Mouse (Mus musculus) subcutaneous adipose tissue, adult 2 months (tissue): ENCODE measurements around the gene Kat5. TPM values are rescaled to one million over a fixed set of nuclear protein-coding genes. Genes with fewer than 3 reads are reported as not detected.

Experiments used
- polyA plus RNA-seq: library from polyadenylated mRNA; depleted of rRNA; stranded (reverse); fragments of >200 nt; gene quantifications from 2 replicates; pipeline ENCODE4 v1.2.3, GENCODE M21; 2012; ENCODE audit warnings: low replicate concordance; rRNA removed

The Kat5 gene
- 41.6 and 73.9 TPM in 2 replicates for polyA plus RNA-seq

DNA sequence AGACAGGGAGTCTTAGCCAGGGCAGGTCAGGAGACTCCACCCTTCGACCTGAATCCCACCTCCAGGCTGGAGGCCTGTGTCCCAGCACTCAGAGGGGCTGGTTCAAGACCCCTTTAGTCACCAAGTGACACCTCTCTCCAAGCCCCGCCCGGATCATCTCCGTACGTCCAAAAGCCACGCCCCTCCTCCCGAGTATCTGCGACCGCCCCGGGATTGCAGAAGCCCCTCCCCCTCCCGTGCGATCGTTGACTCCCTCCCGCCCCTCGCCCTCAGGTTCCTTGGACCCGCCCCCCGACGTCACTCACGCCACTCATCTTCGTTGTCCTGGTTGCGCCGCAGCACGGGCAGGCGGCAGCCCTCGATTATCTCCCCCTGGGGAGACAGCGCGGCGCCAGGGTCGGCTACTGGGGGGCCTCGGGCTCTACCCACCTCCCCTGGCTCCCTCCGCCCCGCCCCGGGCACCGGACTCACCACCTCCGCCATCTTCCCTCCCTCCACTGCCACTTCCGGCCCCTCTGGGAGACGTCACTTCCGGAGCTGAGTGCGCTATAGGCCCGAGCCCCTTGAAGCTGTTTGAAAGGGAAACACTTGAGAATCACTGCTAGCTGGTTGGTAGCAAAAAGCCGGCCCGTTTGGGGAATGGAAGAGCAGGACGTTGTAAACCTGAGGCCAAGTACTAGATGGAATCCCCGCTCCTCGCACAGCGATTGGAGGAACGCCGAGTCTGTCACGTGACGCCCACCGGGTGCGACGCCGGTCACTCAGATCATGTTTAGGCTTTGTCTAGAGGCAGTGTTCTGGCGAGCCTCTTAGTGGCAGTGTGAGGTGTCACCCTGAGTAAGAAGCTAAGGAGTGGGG is at the start of gene Kat5:
Gene Kat5 (minus strand): TSS at position 691 of the 858 bp plus-strand sequence.

DNA sequence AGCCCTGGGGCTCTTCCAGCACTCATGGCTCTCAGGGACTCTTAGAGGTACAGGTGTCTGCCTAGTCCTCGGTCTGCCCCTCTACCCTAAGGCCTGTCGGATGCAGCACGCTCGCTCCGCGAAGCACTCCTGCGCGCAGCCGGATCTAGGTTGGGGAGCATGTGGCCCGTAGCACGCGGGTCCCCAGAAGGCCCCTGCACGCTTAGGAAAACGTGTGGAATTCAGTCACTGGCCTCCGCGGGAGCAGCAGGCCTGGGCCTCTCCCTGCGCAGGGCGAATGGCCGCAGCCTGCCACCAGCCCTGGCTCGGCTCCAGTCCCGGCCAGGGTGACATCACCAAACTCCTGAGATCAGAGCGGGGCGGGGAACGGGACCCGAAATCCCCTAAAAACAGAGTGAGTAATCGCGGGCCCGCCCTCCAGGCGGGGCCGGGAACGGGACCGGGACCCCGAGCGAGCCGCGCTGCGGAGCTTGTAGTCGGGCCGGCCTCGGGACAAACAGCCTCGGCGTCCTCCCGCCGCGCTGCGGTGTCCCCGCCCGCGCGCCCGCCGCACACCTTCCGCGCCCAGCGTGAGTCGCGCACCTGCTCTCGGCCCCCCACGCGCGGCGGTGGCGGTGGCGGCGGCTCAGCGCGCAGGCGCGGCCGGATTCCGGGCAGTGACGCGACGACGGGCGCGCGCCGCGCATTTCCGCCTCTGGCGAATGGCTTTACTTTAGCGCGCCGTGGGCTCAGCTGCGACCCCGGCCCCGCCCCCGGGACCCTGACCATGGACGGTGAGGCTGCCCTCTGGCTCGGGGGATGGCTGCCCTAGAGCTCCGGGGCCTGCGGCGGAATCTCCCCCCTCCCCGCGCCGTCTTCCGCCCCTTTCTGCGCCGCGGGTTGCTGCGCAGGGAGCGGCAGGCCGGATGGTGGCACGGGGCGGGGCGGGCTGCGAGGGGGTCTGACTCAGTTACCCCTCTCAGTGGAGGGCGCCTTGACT is 27.3 kb upstream of the Kat5 start, which contains the start of gene Rela:
Gene Rela (plus strand): TSS at position 415 of the 979 bp plus-strand sequence.

DNA sequence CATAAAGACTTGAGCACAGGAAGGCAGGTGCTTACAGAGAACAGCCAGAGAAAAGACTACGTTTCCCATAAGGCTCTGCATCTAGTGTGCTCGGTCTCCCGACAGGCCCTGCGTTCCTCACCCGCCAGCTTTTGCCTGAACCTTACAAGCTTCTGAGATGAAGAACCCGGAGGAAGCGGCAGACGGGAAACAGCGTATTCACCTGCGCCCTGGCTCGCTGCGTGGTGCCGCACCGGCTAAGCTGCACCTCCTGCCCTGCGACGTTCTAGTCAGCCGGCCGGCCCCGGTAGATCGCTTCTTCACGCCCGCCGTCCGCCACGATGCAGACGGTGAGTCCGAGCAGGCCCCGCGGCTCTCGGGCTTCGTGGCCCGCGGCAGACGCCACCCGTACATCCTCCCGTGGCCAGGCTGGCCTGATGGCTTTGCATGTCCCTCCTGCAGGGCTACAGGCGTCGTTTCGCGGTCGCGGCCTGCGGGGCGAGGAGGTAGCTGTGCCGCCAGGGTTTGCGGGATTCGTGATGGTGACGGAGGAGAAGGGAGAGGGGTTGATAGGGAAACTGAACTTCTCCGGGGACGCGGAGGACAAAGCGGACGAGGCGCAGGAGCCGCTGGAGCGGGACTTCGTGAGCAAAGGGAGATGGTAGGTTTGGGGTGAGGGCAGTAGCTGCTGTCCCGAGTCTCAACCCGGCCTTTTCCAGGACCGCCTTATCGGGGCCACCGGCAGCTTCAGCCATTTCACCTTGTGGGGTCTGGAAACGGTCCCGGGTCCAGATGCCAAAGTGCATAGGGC is 8.1 kb downstream of the Kat5 start, which contains the start of gene Rnaseh2c:
Gene Rnaseh2c (plus strand): TSS at position 122 of the 790 bp plus-strand sequence.

DNA sequence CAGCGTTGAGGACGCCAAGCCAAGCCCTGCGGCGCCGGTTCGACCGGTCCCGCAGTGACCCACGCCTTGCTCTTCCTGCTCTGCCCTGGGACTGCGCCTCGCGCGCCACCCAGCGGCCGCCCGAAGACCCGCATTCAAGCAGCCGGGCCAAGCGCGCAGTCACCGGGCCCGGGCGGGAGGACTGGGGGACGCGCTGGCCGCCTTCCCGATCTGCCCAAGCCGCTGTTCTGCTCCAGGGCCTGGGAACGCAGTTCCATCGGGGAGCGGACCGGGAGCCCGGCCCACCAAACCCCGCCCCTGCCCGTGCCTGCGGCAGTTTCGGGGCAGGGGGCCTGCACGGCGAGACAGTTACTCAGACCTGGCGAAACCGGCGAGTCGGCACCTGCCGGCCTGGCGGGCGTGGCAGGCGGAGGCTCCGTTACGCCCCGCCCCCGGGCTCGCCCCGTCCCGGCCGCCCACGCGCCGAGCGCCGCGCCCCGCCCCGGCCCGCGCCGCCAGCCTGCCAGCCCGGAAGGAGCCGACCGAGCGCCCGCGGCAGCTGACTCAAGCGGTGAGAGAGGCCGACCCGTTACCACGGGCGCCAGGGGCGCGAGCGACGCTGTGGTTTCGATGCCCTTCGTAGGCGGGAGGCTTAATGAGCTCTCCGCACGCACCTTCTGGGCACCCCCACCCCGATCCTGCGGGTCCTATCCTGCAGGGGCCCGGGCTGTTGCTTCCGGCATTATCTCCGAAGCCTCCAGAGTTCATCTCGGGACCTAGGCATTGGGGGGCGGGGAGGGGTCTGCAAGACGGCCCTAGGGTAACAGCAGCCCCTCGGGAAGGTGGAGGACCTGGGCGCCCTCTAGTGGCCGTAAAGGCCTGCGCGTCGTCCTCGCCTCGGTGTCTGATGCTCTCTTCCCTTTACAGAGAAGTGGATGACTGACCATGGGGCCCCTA is 42.2 kb downstream of the Kat5 start, which contains the start of gene Ap5b1:
Gene Ap5b1 (plus strand): TSS at position 492 of the 936 bp plus-strand sequence.

DNA sequence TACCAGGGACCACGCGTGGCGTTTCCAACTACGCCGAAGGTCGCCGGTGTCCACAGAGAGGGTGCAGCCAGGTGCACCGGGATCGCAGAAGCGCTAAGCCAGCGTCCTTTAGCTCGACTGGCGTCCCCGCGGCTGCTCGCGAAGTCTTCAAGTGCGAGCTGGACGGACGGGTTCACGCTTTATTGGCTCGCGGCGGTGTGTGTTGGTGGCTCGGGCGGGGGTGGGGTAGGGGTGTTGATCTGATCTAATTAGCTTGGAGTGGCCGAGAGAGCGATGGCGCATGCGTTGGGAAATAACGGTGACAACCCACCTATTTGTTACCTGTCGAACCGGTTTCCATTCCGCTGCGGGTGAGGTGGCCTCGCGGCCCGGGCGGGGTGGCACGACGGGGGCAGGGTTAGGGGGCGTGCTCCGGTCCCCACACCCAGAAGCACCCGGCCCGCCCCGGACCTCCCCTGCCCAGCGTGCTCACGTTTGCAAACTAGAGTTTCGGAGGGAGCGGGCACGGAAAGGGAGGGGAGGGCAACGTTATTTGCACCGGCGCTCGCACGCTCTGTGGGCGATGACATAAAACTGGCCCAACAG is 49.5 kb downstream of the Kat5 start, which contains the start of gene Ovol1:
Gene Ovol1 (minus strand): TSS at position 190 of the 585 bp plus-strand sequence.

Other genes starting within 250 kb of the Kat5 start
- gene Eif1ad, start 243.5 kb downstream of the Kat5 start, polyA plus RNA-seq, result 17.1 and 26.5 TPM in 2 replicates
- gene Banf1, start 243.1 kb downstream of the Kat5 start, polyA plus RNA-seq, result 111 and 157 TPM in 2 replicates
- gene Sart1, start 221.5 kb downstream of the Kat5 start, polyA plus RNA-seq, result 19.3 and 31.1 TPM in 2 replicates
- not detected in 2 replicates for gene Tsga10ip, start 207.7 kb downstream of the Kat5 start, polyA plus RNA-seq
- 143 and 150 TPM in 2 replicates for gene Drap1, start 185.3 kb downstream of the Kat5 start, polyA plus RNA-seq
- 87.8 and 92.8 TPM in 2 replicates for gene AI837181, start 185.1 kb downstream of the Kat5 start, polyA plus RNA-seq
- gene Fosl1, start 162.7 kb downstream of the Kat5 start, polyA plus RNA-seq, result 0.20 and 0.91 TPM in 2 replicates
- 7.7 and 13.9 TPM in 2 replicates for gene Ccdc85b, start 152.3 kb downstream of the Kat5 start, polyA plus RNA-seq
- 121 and 164 TPM in 2 replicates for gene Fibp, start 149.6 kb downstream of the Kat5 start, polyA plus RNA-seq
- 3.3 and 9.7 TPM in 2 replicates for gene Ctsw, start 141.7 kb downstream of the Kat5 start, polyA plus RNA-seq
- gene Efemp2, start 136.3 kb downstream of the Kat5 start, polyA plus RNA-seq, result 75.7 and 232 TPM in 2 replicates
- 34.1 and 53.2 TPM in 2 replicates for gene Mus81, start 121.8 kb downstream of the Kat5 start, polyA plus RNA-seq
- gene Cfl1, start 119.8 kb downstream of the Kat5 start, polyA plus RNA-seq, result 582 and 661 TPM in 2 replicates
- 1.7 and 2.2 TPM in 2 replicates for gene 1700020D05Rik, start 106.5 kb downstream of the Kat5 start, polyA plus RNA-seq
- 19.9 and 27.1 TPM in 2 replicates for gene Snx32, start 99.7 kb downstream of the Kat5 start, polyA plus RNA-seq
- gene Ovol1, start 49.6 kb downstream of the Kat5 start, polyA plus RNA-seq, result 2.3 TPM in 1 of 2 replicates, not detected in the other
- 7.8 and 11.4 TPM in 2 replicates for gene Ap5b1, start 42.2 kb downstream of the Kat5 start, polyA plus RNA-seq
- gene Rnaseh2c, start 8.4 kb downstream of the Kat5 start, polyA plus RNA-seq, result 27.4 and 39.1 TPM in 2 replicates
- 96.7 and 101 TPM in 2 replicates for gene Rela, start 27.2 kb upstream of the Kat5 start, polyA plus RNA-seq
- gene Sipa1, start 53.5 kb upstream of the Kat5 start, polyA plus RNA-seq, result 106 and 108 TPM in 2 replicates
- gene Map3k11, start 78.5 kb upstream of the Kat5 start, polyA plus RNA-seq, result 64.7 and 65.5 TPM in 2 replicates
- gene Pcnx3, start 78.7 kb upstream of the Kat5 start, polyA plus RNA-seq, result 89.4 and 136 TPM in 2 replicates
- gene Kcnk7, start 94.1 kb upstream of the Kat5 start, polyA plus RNA-seq, result 0.39 TPM in 1 of 2 replicates, not detected in the other
- gene Ehbp1l1, start 116.1 kb upstream of the Kat5 start, polyA plus RNA-seq, result 101 and 111 TPM in 2 replicates
- 211 and 249 TPM in 2 replicates for gene Fam89b, start 119.4 kb upstream of the Kat5 start, polyA plus RNA-seq
- 272 and 332 TPM in 2 replicates for gene Ltbp3, start 130.7 kb upstream of the Kat5 start, polyA plus RNA-seq
- gene Scyl1, start 161.2 kb upstream of the Kat5 start, polyA plus RNA-seq, result 144 and 167 TPM in 2 replicates